Mouse (Mus musculus) gastrocnemius, postnatal 14 days (tissue): Measurements from ENCODE around the gene Agpat4. TPM values are rescaled to one million over a fixed set of nuclear protein-coding genes. Genes with fewer than 3 reads are reported as not detected.
"Not testable (repeated sequence)": the region's sequence is repeated elsewhere in the genome, so short reads cannot be mapped to it uniquely, and the experiment has no call there.

ENCODE experiments used
- DNase-seq: peaks from one replicate; pipeline ENCODE4 v3.0.0; 2021; ENCODE audit warnings: mixed read lengths
- intact Hi-C: fragments of 180-260 bp; cut with DNase I; formaldehyde crosslinking; loops from one replicate; pipeline ENCODE4 v1.15.1; 2025; ENCODE audit warnings: low total_unique reads
- total RNA-seq, 2 experiments: library from RNA; stranded (reverse); gene quantifications; 2 replicates each; pipeline ENCODE4 v1.2.3; 2021

Agpat4 gene
- total RNA-seq, 2 experiments from 2014 or later, result 4.5 to 4.8 TPM

DNA sequence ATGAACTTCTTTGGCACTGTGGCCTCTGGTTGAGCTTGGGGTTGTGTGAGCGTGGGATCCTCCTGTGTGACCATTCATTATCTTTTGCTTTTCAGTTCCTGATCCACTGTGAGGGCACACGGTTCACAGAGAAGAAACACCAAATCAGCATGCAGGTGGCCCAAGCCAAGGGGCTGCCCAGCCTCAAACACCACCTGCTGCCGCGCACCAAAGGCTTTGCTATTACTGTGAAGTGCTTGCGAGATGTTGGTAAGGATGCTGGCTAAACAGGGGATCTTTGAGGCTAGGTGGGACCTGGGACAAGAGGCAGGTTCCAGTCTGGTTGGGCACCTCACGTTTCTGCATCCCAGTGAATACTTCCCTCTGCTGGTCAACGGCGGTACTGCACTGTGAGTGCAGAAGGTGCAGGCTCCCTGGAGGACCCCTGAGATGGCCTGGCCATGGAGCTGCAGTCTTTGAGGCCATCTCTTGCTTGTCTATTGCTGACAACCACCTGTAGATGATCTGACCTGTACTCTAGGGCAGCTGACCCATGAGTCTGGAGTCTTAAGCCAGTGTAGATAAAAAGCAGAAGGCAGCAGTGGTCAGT lies 92.1 kb downstream of the Agpat4 start:
- DNase-seq, result peak; percentile 83
- intact Hi-C loops, result loop anchor here (2.0 kb wide), 1 partner anchor 172 kb away; no protein-coding TSS in a partner anchor

DNA sequence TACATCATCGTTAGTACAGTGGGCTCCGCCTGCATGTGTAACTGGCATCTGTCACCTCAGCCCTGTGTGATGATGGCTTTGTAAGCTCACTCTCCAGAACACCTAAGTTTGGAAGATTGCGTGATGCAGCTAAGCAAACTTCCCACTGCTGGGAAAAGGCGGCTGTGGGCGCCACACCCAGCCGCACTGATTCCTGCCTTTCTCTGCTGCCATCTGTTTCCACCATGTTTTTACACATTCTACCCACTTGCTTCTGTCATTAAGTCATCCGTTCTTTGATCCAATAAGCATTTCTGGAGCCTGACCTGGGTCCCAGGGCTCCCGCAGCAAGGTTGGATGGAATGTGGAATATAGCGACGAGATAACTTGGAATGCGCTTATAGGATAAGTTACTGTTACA lies 93.4 kb downstream of the Agpat4 start:
- intact Hi-C loops, result loop anchor here (2.0 kb wide), 1 partner anchor 173 kb away; no protein-coding TSS in a partner anchor
- no peak for DNase-seq

DNA sequence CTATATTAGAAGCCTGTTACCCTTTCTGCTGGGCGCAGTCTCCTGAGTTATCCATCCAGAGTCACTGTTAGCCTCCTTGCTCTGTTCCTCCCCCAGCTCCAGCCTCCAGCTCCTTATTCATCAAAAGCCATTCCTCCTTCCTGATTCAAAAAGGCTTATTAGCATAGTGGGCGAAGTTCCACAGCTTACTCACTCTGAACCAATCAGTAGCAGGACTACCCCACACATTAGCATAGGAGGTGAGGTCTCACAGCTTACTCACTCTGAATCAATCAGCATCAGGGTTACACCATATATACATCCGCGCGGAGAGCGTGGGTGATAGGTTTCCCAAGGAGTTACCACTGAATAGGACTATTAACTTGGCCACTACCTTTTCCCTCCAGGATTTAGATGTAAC lies 93.8 kb downstream of the Agpat4 start:
- intact Hi-C loops, result no loop called here

DNA sequence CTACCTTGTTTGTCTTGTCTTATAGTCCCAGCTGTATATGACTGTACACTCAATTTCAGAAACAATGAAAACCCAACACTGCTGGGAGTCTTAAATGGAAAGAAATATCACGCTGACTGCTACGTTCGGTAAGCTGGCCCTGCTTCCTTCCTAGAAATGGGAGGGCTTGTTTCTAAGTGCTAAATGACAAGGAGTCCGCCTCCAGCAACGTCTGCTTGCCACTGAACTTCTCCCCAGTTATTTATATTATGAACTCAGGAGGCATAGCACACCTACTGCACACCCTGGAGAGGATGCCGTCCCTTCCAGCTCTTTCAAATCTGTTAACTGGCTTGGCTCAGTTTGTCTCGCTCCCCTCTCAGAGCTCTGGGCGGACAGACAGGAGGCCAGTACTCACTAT lies 94.9 kb downstream of the Agpat4 start:
- intact Hi-C loops, result no loop called here
- no peak for DNase-seq

More for the DNA sequence above, 93.8 kb downstream of the Agpat4 start:
- no peak for DNase-seq

DNA sequence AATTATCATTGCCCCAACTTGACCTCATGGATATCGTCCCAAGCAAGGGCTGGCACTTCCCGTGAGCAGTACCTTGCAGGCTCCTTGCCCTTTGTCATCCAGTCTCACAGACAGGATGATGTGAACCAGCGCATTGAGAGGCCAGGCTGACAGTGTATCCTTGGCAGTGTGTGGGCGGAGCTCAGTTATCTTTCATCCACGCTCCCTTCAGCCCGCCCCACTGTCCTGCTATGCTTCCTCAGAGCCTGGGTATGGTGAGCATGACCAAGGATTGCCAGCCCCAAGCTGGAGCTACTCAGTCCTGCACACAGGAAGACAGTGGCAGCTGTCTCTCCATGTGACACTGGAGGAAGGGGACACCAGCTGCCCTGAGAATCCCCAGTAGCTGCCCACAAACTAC lies 97.7 kb downstream of the Agpat4 start:
- no peak for DNase-seq
- intact Hi-C loops, result no loop called here

DNA sequence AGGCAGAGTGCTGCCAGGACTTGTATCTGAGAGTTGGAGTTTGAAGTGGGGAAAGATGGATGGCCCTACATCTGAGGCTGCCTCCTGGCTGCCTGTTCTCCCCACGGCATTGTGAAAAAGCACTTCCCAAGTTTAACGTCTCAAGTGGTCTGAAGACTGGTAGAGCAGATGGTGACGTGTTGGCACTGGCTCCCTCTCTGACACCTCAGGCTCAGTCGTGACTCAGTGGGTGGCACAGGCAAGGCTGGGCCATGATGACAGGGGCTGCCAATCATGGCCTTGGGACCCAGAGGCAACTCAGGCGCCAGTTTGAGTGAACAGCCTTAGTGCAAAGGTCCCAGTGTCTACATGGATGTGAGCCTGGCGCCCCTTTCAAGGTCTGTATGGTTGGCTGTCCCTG lies 103.4 kb downstream of the Agpat4 start:
- intact Hi-C loops, result no loop called here
- DNase-seq, result no peak

DNA sequence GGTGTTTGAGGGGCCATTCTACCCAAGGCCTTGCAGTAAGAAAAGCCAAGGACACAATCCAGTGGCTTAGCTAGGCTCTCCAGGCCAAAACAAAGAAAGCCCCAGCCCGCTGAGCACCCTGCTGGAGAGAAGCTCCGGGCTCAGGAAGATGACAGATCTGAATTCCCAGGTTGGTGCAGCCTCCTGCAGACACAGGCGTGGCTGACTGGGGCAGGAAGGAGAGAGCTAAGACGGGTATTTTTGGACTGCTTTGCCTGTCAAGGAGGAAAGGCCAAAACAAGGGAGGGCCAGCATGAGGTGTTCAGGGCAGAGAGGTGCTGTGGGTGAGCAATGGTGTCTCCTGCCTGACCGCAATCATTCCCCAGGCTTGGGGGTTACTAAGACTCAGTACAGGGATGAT lies 105.2 kb downstream of the Agpat4 start:
- intact Hi-C loops, result no loop called here
- no peak for DNase-seq

DNA sequence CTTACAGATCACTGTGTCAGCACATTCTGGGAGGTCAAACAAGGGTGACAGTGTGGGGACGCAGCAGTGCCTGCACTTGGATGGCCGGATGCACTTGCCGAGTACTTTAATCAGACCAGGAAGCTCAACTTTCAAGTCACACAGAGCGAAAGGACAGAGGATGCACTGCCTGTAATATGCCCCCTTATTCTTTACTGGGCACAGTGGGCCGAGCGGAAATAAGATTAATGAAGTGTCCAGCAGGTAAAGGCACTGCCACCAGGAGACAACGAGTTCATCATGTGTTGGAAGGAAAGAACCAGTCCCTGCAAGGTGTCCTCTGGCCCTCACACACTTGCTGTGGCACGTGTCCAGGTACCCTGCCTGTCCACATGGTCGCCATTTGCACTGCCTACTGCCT lies 105.6 kb downstream of the Agpat4 start:
- intact Hi-C loops, result no loop called here
- no peak for DNase-seq

DNA sequence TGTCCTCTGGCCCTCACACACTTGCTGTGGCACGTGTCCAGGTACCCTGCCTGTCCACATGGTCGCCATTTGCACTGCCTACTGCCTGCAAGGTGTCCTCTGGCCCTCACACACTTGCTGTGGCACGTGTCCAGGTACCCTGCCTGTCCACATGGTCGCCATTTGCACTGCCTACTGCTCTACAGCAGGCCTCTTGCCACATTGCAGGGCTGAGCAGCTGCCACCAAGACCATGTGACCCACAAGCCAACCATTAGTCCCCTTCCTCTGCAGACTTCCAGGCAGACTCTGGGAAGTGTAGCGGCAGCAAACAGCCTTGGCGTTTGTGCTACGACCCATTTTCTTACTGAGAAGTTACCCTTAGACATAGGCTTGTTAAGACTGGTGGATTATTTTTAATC lies 106.0 kb downstream of the Agpat4 start:
- DNase-seq, intact Hi-C loops: not testable (repeated sequence)

DNA sequence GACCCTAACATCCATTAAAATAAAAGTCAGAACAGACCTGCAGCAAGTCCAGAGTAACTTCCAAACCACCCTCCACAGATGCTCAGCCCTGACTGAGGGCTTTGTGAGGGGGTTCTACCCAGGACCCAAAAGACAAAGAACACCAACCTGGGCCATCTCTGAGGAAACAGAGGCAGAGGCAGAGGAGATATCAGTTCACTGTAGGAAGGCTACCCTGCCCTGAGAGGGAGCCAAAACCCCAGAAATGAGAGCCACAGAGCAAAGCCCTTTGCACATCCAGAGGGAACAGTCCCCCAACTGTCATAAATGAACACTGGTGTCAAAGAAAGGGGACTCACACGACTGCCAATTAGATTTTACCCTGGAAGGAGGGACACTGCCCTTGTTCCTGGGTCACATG lies 106.7 kb downstream of the Agpat4 start:
- intact Hi-C loops, result no loop called here
- DNase-seq, result no peak

DNA sequence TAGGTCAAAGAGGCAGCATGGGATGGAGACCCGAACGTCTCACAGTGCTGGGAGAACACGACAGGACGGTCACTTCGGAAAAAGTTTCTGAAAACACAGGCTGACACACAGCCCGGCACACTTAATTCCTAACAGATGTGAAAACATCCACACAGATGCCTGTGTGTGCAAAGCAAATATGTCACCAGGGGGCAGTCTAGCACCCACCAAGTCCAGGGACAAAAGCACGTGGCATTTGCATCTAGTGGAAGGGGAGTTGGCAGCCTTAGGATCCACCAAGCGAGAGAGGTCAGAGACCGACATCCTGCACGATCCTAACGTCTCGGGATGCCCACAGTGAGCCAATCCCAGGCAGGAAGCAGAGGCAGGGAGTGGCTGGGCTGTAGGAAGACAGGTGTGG lies 108.0 kb downstream of the Agpat4 start:
- intact Hi-C loops, result no loop called here
- DNase-seq, result peak; percentile 52

DNA sequence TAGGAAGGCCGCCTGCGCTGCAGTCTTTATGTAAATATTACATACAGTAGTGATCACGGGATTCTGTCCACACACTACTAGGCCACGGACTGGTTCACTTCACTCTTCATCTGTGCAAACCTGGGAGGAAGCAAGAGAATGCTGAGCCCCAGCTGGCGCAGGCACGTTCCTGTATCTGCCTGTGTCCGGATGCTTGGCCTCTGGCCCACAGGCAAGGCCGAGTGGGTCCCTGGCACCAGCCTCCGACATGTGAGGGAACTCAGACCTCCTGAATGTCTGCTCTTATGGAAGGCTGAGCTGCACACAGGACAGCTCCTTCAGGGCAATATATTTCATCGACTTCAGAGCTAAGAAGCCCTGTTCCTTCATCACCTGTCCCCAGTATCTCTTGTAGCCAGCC lies 109.5 kb downstream of the Agpat4 start:
- intact Hi-C loops, result no loop called here
- DNase-seq, result no peak

DNA sequence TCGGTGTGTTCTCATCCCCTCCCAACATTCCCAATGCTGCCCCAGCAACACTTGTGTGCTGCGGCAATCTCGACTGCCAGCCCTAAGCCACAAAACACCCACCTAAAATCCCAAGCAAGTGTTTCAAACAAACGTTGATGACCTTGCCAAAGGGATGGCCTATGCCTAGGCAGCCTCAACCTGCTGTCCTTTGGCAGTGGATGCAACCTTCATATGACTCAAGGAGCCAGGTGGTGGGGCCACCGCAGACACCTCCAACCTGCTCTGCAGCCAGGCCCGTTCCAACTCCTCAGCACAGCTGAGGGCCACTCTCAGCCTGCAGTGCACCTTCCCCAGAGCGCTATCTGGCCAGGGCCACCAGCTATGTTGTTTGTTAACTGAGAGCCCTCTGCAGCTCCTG lies 110.0 kb downstream of the Agpat4 start:
- intact Hi-C loops, result no loop called here
- no peak for DNase-seq

DNA sequence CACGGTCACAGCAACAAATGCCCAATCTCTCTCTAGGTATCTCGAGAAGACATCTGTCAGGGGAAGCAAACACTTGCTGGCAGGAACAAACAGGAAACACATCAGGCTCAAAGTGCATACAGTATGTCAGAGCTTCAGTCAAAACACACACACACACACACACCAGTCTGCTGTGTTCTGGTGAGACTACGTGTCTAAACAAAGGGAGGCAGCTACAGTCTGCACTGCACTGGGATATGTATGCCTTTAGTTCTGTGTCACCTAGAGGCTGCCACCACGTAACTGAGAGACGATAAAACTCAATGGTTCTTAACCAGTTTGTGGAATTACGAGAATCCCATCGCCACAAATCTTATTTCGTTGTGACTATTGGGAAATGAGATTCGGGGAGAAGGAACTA lies 111.3 kb downstream of the Agpat4 start:
- DNase-seq, result no peak
- intact Hi-C loops, result no loop called here

DNA sequence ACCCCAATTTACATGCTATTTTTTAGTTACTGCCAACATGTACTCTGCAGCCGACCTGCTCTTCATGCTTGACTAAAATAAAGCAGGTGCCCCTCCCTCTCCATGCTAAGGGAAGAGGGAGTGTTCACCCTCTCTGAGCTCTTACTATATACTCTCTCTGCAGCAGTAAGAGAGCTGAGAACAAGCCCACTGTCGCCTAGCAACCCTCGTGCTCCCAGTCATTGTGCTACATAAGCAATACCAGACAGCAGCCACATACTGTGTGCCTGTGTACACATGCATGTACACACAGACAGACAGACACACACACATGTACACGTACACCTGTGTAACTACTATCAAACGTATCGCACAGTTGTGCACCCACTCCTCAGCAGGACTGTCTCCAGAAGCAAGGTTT lies 111.7 kb downstream of the Agpat4 start:
- intact Hi-C loops, result no loop called here
- no peak for DNase-seq

DNA sequence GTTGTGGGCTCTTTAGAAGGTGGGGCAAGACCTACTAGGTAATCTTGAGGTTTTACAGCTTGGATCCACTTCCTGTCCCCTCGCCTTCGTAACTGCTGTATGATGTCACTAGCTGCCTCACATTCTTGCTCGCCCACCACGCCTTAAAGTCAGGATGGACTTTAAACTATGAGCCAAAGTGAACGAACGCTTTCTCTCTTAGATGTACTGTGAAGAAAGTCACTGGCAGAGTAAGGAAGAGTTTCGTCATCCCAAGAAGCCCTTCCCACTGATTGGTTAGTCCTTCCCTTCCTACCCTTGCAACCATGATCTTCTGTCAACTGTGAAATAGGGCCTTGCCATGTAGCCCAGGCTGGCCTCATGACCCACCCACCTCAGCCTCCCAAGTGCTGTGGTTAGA lies 112.6 kb downstream of the Agpat4 start:
- no peak for DNase-seq
- intact Hi-C loops, result no loop called here

DNA sequence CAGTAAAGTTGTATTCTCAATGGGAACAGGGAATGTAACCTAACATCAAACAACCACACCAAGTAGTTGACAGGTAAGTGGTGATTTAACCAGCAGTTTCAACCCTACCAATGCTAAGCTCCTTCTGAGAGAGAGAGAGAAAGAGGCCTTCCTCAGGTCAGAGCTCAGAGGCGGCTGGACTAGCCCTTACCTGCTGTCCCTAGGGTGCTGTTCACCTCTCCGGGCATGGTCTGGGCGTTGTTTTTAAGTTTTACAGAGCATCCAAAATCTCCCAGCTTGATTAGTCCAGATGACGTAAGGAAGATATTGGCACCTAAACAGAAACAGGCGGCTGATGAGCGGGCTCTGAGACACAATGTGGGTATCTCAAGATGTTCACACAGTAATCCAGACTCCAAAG lies 114.2 kb downstream of the Agpat4 start:
- DNase-seq, result no peak
- intact Hi-C loops, result no loop called here

DNA sequence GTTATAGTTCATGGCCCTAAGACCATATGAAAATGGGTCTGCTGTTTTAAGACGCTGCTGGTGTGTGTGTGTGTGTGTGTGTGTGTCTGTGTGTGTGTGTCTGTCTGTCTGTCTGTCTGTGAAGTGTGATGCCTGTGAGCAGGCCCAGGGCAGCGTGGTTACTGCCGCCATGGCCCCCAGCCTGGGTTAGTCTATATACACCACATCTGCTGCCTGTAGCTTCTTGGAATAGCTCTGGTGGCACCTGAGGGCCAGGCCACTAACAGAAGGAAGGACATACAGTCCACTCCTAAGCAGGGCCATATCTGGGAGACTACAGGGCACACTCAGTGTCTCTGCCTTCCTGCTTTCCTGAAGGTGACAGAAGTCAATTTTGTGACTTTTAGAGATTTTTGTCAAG lies 122.2 kb downstream of the Agpat4 start:
- intact Hi-C loops, result no loop called here

DNA sequence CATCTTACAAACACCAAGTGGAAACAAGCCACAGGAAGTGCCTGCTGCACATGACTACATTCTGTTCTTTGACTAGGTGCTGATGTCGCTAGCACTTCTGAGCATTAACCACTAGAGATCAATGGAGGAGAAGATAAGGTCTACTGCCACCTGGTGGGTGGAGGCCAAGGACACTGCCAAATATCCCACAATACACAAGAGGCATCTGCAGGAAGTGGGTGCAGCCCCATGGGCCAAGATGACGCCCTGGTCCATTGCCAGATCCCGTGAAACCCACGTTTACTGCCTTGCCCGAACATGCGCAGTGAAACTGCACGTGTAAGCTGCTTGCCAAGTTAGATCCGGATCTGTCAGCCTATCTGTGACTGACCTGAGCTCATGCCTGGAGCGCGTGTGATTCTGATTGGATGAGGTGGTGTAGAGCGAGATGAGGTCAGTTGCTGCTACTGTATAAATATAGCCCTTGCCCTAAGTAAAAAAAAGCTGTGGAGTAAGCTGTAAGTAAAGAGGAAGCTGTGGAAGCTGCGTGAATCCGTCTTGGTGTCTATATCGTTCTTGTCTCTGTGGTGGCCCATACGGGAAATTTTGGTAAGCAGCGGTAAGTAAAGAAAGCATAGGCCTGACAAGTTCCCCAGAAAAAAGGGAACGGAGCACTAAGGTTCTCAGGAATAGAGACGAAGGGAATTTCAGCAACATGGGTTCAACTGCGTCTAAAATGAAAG lies 131.4 kb downstream of the Agpat4 start:
- no peak for DNase-seq
- intact Hi-C loops, result no loop called here

More for the DNA sequence above, 122.2 kb downstream of the Agpat4 start:
- no peak for DNase-seq

DNA sequence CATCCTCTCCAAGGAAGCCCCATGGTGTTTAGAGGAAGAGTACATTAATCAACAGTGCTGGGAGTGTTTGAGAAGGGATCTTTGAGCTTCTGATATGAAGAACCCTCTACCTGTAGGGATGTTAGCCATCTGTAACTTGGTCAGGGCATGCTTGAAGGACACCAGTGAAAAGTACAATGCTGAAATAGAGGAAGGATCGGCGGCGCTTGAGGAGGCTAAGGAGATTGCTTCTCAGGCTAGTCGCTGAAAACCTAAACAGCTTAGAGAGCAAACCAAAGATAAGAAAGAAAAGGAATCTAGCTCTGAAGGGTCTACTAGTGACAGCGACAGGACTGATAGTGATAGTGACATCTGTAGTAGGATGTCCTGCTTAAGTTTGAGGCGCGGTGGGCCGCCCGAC lies 132.1 kb downstream of the Agpat4 start:
- no peak for DNase-seq
- intact Hi-C loops, result no loop called here

DNA sequence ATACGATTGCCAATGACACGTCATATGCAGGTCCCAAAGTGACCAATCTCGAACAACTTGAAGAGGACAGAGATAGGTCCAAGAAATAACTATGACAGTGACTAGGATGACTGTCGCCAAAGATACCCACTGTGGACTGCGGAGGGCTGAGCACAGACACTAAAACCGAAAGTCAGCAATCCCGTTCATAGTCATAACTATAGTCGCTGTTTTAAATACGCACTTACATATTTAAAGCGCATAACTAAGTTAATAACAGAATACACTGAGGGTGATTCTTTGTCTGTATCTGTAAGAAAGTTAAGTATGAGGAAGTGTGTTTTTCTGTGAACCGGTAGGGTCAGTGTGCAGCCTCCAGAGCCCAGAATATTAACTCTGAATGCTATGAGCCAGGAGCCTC lies 137.6 kb downstream of the Agpat4 start:
- no peak for DNase-seq
- intact Hi-C loops, result no loop called here

DNA sequence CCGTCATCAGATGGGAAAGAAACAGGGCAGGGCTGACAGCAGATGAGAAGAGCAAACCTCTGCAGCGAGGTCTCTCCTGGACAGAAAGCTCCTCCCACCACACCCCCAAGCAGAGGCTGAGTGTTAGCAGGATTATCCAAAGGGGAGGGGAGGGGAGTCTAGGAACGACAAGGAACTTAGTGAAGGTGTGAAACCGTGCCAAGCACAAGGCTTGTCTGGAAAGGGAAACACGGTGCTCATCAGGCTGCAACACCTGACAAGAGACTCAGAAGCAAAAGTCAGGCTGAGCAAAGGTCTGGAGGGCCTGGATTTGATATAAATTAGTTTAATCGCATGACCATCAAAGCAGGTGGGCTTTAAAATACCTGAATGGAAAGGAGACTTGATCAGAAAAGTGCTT lies 140.0 kb downstream of the Agpat4 start:
- no peak for DNase-seq
- intact Hi-C loops, result no loop called here
